Mouse (Mus musculus): ENCODE data around the gene Ssty2.
"Not testable (repeated sequence)": the region's sequence is repeated elsewhere in the genome, so short reads cannot be mapped to it uniquely, and the experiment has no call there.

Ssty2 gene

DNA sequence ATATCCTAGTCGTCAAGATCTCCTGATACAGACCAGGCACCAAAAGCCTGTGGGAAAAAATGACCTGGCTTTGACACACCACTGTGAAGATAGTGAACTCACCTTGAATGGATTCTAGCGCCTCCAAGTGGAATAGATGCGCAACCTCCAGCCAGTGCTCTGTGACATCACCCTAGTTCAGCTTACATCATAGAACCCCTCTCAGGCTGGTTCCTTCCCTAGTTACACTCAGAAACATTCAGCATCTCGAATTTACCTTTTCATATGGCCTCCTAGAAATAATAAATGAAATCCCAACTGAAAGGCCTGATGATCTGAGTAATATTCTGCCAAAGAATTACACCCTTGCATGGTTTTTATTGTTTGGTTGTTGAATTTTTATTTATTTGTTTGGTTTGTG, at the start of gene Ssty2:
Gene Ssty2, minus strand, starts transcription at position 101 of the 400 bp plus-strand sequence.
- CTCF ChIA-PET, POLR2A ChIA-PET: not testable (repeated sequence)
